Mouse (Mus musculus): ENCODE data around the gene Ppp2r5b.

The Ppp2r5b gene

DNA sequence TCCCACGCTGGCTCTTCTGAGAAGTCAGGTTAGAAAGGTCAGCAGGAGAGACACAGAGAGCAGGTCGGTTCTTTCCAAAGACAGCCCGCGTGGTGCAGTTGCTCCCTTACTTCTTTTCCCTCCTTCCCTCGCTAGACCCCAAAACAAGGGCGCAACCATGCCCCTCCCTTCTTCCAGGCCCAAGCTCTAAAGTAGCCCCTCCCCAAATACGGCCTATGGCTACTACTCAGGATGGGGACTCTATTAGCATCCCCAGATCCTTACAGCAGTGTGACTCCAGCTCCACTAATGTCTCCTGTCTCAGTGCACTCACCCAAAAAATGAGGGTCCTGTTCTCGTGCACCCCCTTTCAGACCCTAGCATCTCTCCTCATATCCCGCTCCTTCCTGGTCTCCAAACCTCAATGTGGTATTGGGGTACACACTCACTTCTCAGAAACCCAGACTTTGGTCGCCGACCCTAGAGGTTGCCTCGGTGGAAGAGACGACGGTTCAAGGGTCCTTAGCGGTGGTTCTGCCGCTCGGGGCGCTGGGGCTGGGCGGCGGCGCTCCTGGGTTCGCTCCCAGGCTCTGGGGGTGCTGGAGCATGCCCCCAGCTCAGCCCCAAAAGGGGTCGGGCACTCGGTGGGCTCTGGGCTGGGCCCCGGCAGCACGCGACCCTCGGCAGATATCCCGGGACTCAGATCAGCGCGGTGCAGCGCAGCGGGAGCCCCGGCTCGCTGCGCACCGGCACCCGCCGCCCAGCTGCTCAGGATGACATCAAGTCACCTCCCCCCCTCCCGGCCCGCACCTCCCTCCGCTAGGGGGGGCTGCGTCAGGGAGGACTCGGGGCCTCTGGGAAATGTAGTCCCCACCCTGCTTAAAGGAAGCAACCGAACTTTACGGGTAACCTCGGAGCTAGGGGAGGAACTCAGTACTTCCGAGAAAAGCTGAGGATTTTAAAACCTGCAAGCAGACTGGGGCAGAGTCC is at the start of gene Ppp2r5b:
TSS of gene Ppp2r5b (minus strand) at position 789 of the 969 bp plus-strand sequence.
- DNase-seq, result peak; percentile 94

DNA sequence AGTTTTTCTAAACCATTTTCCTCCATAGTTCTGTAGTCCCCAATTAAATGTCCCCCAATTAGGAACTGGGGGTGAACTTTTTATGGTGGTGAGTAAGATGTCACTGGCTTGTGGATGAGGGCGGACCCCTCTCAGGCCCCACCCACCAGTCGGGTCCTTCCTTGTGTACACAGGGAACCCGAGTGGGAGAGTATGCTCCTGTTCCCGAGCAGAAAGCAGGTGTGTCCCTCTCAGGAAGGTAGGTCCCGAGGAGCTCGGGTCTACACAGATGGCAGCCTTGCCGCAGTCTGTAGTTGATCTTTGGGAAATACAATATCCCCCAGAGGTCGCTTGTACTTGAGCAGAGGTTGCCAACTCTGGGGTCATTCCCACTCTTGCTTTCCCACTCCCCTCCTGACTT is 49.6 kb upstream of the Ppp2r5b start:
- DNase-seq, result no peak

- no peak for DNase-seq
Measured at GRCm38 (mm10) chr19:6284502-6284901, 48.8 kb upstream of the Ppp2r5b start.

DNA sequence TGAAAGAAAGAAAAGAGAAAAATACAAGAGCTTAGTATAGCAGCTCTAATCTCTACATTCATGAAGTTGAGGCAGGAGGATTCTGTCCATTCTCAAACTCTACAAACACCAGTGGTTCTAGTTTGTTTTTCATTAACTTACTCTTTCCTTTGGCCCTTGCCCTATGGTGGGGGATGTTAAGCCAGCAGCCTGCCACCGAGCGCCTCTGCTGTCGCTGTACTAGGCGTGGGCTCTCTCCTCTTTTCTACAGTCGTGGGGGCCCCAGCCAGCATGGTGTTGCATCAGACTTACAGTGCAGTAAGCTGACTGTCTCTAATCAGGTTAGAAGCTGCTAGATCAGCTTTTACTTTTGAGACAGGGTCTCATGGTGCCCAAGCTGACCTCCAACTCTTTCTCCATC is 47.3 kb upstream of the Ppp2r5b start:
- DNase-seq, result no peak

DNA sequence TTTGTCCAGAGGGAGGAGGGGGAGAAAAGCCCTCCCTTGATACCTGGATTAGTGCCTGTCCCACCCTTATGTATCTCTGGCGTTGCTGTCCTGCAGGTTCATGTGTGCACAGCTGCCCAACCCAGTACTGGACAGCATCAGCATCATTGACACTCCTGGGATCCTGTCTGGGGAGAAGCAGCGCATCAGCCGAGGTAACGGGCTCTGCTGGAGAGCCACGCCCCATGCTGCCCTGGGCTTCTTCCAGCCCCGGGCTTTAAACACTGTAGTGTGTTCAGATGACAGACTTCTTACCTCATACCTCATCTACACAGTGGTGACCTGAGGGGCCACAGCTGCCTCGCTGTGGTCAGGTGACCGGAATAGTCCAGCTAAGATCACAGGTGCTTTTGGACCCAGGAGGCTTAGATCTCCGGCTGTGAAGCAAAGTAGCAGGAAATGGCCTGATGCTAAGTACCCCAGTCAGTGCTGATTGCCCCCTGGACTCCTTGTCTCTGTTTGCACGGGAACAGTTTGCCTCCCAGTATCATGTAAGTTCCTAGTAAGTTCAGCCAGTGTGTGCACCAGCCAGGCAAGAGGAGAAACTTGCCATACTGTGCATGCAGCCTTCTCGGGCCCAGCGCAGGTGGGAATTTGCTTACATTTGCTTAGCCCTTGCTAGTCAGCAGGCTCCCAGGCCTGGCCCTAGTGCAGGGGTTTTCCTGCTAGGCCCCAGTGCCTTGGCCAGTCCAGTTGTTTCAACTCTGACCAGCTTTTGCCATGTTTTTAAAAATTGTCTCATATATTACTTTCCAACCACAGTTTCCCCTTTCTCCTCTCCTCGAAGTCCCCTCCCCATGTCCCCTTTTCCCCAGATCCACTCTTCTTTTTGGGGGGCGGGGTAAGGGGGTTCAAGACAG is 45.7 kb upstream of the Ppp2r5b start:
- DNase-seq, result no peak

- no peak for DNase-seq
Measured at GRCm38 (mm10) chr19:6280554-6280953, 44.9 kb upstream of the Ppp2r5b start.

GRCm38 (mm10) chr19:6279481-6280144 is 43.9 kb upstream of the Ppp2r5b start:
- no peak for DNase-seq

DNA sequence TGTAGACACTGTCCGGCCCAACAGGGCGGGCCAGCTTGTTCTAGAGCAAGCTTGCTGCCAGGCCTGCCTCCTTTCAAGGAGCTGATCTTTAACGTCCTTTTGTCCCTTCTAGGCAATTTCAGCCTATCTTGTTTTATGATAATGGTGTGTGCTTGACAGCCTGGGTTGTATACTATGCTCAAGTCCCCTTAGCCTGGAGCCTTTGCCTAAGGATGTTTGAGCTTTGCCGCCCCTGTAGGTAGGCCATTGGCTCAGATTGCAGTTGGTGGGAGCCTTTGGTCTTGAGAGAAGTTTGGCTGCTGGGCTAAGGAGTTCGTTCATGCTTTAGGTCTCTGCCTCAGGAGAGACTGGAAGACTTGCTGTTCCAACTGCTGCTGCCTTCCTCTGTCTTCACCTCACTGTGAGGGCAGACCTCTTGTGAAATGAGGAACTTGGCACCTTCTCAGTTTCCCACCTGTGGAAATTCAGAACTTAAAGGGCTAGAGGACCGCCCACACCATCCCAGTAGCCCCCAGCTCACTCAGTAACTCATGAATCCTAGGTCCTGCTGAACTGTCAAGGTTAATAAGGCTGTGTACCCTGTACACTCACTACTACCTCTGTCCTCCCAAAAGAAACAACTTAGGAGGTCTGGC is 42.9 kb upstream of the Ppp2r5b start:
- DNase-seq, result no peak

GRCm38 (mm10) chr19:6277661-6278438 is 42.2 kb upstream of the Ppp2r5b start:
- no peak for DNase-seq

GRCm38 (mm10) chr19:6276426-6277421 is 41.1 kb upstream of the Ppp2r5b start, which contains the start of gene Ehd1:
Gene Ehd1, plus strand, starts transcription at chr19:6276725.
- peak; percentile 97 for DNase-seq

- DNase-seq, result no peak
Measured at GRCm38 (mm10) chr19:6275740-6276389, 40.2 kb upstream of the Ppp2r5b start.

GRCm38 (mm10) chr19:6273998-6274608 is 38.4 kb upstream of the Ppp2r5b start:
- DNase-seq, result no peak

GRCm38 (mm10) chr19:6273592-6273991 is 37.9 kb upstream of the Ppp2r5b start:
- no peak for DNase-seq

- DNase-seq, result peak; percentile 37
Measured at GRCm38 (mm10) chr19:6272738-6273137, 37.1 kb upstream of the Ppp2r5b start.

- no peak for DNase-seq
Measured at GRCm38 (mm10) chr19:6272053-6272452, 36.4 kb upstream of the Ppp2r5b start.

- DNase-seq, result no peak
Measured at GRCm38 (mm10) chr19:6271206-6271605, 35.5 kb upstream of the Ppp2r5b start.

GRCm38 (mm10) chr19:6270661-6271060 is 35.0 kb upstream of the Ppp2r5b start:
- DNase-seq, result no peak

GRCm38 (mm10) chr19:6269798-6270475 is 34.3 kb upstream of the Ppp2r5b start:
- DNase-seq, result no peak

Measured in right cerebral cortex, adult 18-20 months (tissue).